Mouse (Mus musculus): Measurements from ENCODE around the gene Col24a1.

GRCm38 (mm10) chr3:145353951-145354350 is 61.7 kb downstream of the Col24a1 start:
- TF ChIP-seq E2F4 (IDR thresholded peaks at IDR 0.05; ENCODE audit: insufficient read depth): no peak
- TF ChIP-seq TCF12 (IDR thresholded peaks at IDR 0.05; ENCODE audit: insufficient read depth, poor library complexity, severe bottlenecking): no peak
- TF ChIP-seq CEBPB (IDR thresholded peaks at IDR 0.05; ENCODE audit: insufficient read depth, poor library complexity, severe bottlenecking): no peak
- no peak for TF ChIP-seq POLR2A (IDR thresholded peaks at IDR 0.05; ENCODE audit: insufficient read length, low read depth)
